Mouse (Mus musculus): Measurements from ENCODE around the gene Zdhhc16.

GRCm38 (mm10) chr19:41982791-41983150 is 49.5 kb downstream of the Zdhhc16 start:
- no peak for TF ChIP-seq POLR2A (IDR thresholded peaks at IDR 0.05; ENCODE audit: control insufficient read depth, extremely low read depth, insufficient read depth, low read length, poor library complexity)
- no peak for TF ChIP-seq CTCF (IDR thresholded peaks at IDR 0.05; ENCODE audit: borderline replicate concordance, control insufficient read depth, extremely low read depth, insufficient read depth, low read length, poor library complexity)
